Mouse (Mus musculus) midbrain, embryonic 16.5 days (tissue): ENCODE measurements at regions not wholly inside any gene's neighbourhood (a gene's known extent, or its start where the extent isn't known, plus 50 kb on each side); places are given as distances from the start of the nearest gene placed in this dataset.
A peak's percentile ranks its signal among the peaks of the same experiment; 100 is the strongest.

Source experiments
- ATAC-seq: fragments of 200-750 bp; cut with Nextera tagmentation; 2 replicates; pipeline ENCODE4 v1.8.0; 2017; ENCODE audit warnings: moderate TSS enrichment
- H3K27ac ChIP-seq: fragments of 300-500 bp; sonication (generic); 2 replicates; pipeline ENCODE4 v1.5.1; 2014; ENCODE audit warnings: mild to moderate bottlenecking, low read length, mixed read lengths
- H3K27me3 ChIP-seq: fragments of 300-500 bp; sonication (generic); 2 replicates; pipeline ENCODE4 v1.6.1; 2014; ENCODE audit warnings: low read depth, low read length, mixed read lengths; ENCODE audit not compliant: control insufficient read depth, insufficient read depth
- H3K36me3 ChIP-seq: fragments of 300-500 bp; sonication (generic); 2 replicates; pipeline ENCODE4 v1.6.1; 2014; ENCODE audit warnings: mild to moderate bottlenecking, low read length, moderate library complexity, mixed read lengths; ENCODE audit not compliant: control insufficient read depth, insufficient read depth
- H3K4me1 ChIP-seq: fragments of 300-500 bp; sonication (generic); 2 replicates; pipeline ENCODE4 v1.6.1; 2014; ENCODE audit warnings: mild to moderate bottlenecking, low read length, mixed read lengths; ENCODE audit not compliant: control insufficient read depth, insufficient read depth
- H3K4me2 ChIP-seq: fragments of 300-500 bp; sonication (generic); 2 replicates; pipeline ENCODE4 v1.6.1; 2014; ENCODE audit warnings: mild to moderate bottlenecking, low read length, mixed read lengths
- H3K4me3 ChIP-seq: fragments of 300-500 bp; sonication (generic); 2 replicates; pipeline ENCODE4 v1.5.1; 2014; ENCODE audit warnings: low read depth, mild to moderate bottlenecking, low read length, moderate library complexity, mixed read lengths
- H3K9ac ChIP-seq: fragments of 300-500 bp; sonication (generic); 2 replicates; pipeline ENCODE4 v1.6.1; 2014; ENCODE audit warnings: low read depth, low read length, mixed read lengths
- H3K9me3 ChIP-seq: fragments of 300-500 bp; sonication (generic); replicated peaks from 2 replicates; pipeline ENCODE4 v1.6.1; 2014; ENCODE audit warnings: mild to moderate bottlenecking, low read length, mixed read lengths; ENCODE audit not compliant: control insufficient read depth, poor library complexity, severe bottlenecking
- WGBS: fragments of 180-500 bp; shearing (Covaris S2); extraction: QIAGEN DNeasy Blood & Tissue Kit; methylation state at CpG from one replicate; pipeline ENCODE4 v1.1.7; 2014; 5-methylcytosine and 5-hydroxymethylcytosine counted together

DNA sequence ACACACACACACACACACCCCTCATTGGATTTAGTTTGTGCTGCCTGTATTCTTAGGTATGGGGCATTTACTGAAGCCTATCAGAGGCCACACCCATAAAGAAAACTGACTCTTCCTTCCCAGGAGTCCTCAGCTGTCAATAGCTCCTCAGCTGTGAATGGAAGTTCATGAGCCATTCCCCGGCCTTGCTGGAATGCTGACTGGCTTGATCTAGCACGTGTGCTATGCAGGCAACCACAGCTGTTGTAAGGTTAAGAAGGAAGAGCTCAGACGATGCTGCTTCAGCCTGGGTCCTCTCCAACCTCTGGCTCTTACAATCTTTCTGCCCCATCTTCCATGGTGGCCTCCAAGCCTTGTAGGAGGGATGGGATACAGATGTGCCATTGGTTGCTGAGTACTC lies 226.7 kb downstream of the Skap2 start:
- H3K4me1 ChIP-seq = 0 out of 2 replicates have a peak, but pooled peaks cover 3% of the 10 kb centered on the region
- WGBS = 66% methylated on average over 3 of the region's 3 CpGs
- H3K27me3 ChIP-seq = no peaks in the 10 kb centered on the region
- no peak overlapping the region for H3K27ac ChIP-seq
- ATAC-seq = no peak
- no peaks in the 10 kb centered on the region for H3K9me3 ChIP-seq
- no peak overlapping the region for H3K4me3 ChIP-seq
- no peak overlapping the region for H3K9ac ChIP-seq
- H3K4me2 ChIP-seq = no peak overlapping the region
- H3K36me3 ChIP-seq = no peaks in the 10 kb centered on the region

DNA sequence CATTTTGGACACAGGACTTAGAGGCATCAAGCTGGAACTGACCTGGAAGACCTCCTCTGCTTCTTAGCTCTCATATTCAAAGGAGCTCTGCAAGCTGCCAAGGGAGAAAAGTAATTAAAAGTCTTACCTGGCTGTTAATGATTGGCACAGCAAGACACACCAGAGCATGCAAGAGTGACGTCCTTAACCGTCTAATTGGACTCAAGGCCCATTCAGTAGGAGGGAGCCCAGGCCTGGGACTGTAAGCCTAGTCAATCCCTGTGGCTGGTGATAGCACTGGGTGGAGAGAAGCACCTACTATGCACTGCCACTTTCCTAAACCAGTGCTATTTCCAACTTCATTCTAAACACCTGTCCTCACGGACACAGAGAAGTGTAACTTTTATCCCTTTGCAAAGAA lies 225.5 kb downstream of the Skap2 start:
- Histone ChIP-seq H3K9ac (no peak overlapping the region), H3K4me3 (no peak overlapping the region), H3K27ac (no peak overlapping the region), H3K36me3 (no peaks in the 10 kb centered on the region), H3K4me1 (0 out of 2 replicates have a peak, but pooled peaks cover 4% of the 10 kb centered on the region), H3K4me2 (no peak overlapping the region), H3K27me3 (no peaks in the 10 kb centered on the region), H3K9me3 (no peaks in the 10 kb centered on the region)
- 72% methylated on average over 3 of the region's 3 CpGs for WGBS
- ATAC-seq = no peak

DNA sequence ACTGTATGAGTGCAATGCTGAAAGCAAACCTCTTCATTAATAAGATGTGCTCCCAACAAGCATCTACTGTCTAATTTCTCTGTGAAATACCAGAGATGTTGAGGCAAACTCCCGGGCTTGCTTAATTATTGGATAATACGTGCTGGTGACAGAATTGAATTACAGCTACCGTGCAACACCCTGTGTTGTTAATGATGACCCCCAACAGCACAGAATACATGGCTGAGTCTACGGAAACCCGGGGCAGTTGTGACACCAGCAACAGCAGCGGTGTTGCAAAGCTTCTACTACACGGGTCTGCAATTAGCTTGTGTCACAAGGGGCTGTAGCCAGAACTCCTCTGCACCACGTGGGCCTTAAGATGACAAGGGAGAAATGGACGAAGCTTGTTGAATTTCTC lies 224.2 kb downstream of the Skap2 start:
- ATAC-seq = no peak
- WGBS = 83% methylated on average over 9 of the region's 9 CpGs
- H3K36me3 ChIP-seq = no peaks in the 10 kb centered on the region
- H3K9me3 ChIP-seq = no peaks in the 10 kb centered on the region
- H3K4me2 ChIP-seq = no peak overlapping the region
- H3K4me1 ChIP-seq = 0 out of 2 replicates have a peak, but pooled peaks cover 4% of the 10 kb centered on the region
- H3K9ac ChIP-seq = no peak overlapping the region
- H3K27me3 ChIP-seq = no peaks in the 10 kb centered on the region
- no peak overlapping the region for H3K4me3 ChIP-seq
- no peak overlapping the region for H3K27ac ChIP-seq

GRCm38 (mm10) chr6:51790293-51790692 lies 222.1 kb downstream of the Skap2 start:
- H3K27ac ChIP-seq = peak overlapping the region; percentile 40; the same call in 1 of the 2 replicates
- no peaks in the 10 kb centered on the region for H3K27me3 ChIP-seq
- no peaks in the 10 kb centered on the region for H3K9me3 ChIP-seq
- 0 out of 2 replicates have a peak, but pooled peaks cover 4% of the 10 kb centered on the region for H3K4me1 ChIP-seq
- no peak overlapping the region for H3K4me2 ChIP-seq
- no peaks in the 10 kb centered on the region for H3K36me3 ChIP-seq
- no peak overlapping the region for H3K4me3 ChIP-seq
- 53% methylated on average over 5 of the region's 5 CpGs for WGBS
- no peak overlapping the region for H3K9ac ChIP-seq
- no peak for ATAC-seq

GRCm38 (mm10) chr6:51790693-51791092 lies 221.7 kb downstream of the Skap2 start:
- Histone ChIP-seq H3K9me3 (no peaks in the 10 kb centered on the region), H3K36me3 (no peaks in the 10 kb centered on the region), H3K4me2 (no peak overlapping the region), H3K4me1 (0 out of 2 replicates have a peak, but pooled peaks cover 4% of the 10 kb centered on the region), H3K9ac (no peak overlapping the region), H3K27me3 (no peaks in the 10 kb centered on the region), H3K27ac (peak overlapping the region; percentile 40; the same call in 1 of the 2 replicates), H3K4me3 (no peak overlapping the region)
- WGBS = 66% methylated on average over 7 of the region's 7 CpGs
- no peak for ATAC-seq

DNA sequence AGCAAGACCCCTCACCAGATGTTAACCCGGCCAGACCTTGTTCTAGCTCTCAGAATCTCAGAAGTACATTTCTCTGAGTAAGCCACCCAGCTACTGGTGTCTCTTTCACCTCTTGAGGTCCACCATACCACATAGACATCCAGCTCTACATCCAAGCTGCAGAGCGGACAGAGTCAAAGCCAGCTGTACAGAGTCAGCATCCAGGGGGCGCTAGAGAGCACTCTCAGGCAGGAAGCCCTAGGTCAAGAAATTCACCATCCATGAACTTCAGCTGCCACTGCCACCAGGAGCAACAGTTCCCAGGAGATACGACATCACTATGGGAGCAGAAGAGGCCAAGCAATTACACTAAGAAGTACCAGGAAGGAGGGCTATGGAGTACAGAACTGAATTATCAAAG lies 217.0 kb downstream of the Skap2 start:
- Histone ChIP-seq H3K36me3 (no peaks in the 10 kb centered on the region), H3K9me3 (no peaks in the 10 kb centered on the region), H3K27me3 (no peaks in the 10 kb centered on the region), H3K27ac (no peak overlapping the region), H3K4me2 (no peak overlapping the region), H3K4me3 (no peak overlapping the region), H3K9ac (no peak overlapping the region), H3K4me1 (0 out of 2 replicates have a peak, but pooled peaks cover 4% of the 10 kb centered on the region)
- ATAC-seq = no peak
- 58% methylated on average over 4 of the region's 4 CpGs for WGBS

- no peaks in the 10 kb centered on the region for H3K4me1 ChIP-seq
- H3K4me2 ChIP-seq = no peak overlapping the region
- 87% methylated on average over 12 of the region's 12 CpGs for WGBS
- no peaks in the 10 kb centered on the region for H3K36me3 ChIP-seq
- H3K4me3 ChIP-seq = no peak overlapping the region
- no peaks in the 10 kb centered on the region for H3K27me3 ChIP-seq
- no peak overlapping the region for H3K27ac ChIP-seq
- no peak for ATAC-seq
- no peaks in the 10 kb centered on the region for H3K9me3 ChIP-seq
- H3K9ac ChIP-seq = no peak overlapping the region
Measured at GRCm38 (mm10) chr6:51798577-51799240, 213.6 kb downstream of the Skap2 start.

GRCm38 (mm10) chr6:51805656-51806055 lies 206.7 kb downstream of the Skap2 start:
- H3K9me3 ChIP-seq = no peaks in the 10 kb centered on the region
- no peak overlapping the region for H3K4me3 ChIP-seq
- no peak for ATAC-seq
- H3K9ac ChIP-seq = no peak overlapping the region
- H3K36me3 ChIP-seq = no peaks in the 10 kb centered on the region
- H3K4me1 ChIP-seq = no peaks in the 10 kb centered on the region; the same call in 1 of the 2 replicates
- no peak overlapping the region for H3K27ac ChIP-seq
- no peaks in the 10 kb centered on the region for H3K27me3 ChIP-seq
- 80% methylated on average over 7 of the region's 7 CpGs for WGBS
- no peak overlapping the region for H3K4me2 ChIP-seq
